Mouse (Mus musculus): Measurements from ENCODE around the gene Bbof1.

Gene Bbof1

DNA sequence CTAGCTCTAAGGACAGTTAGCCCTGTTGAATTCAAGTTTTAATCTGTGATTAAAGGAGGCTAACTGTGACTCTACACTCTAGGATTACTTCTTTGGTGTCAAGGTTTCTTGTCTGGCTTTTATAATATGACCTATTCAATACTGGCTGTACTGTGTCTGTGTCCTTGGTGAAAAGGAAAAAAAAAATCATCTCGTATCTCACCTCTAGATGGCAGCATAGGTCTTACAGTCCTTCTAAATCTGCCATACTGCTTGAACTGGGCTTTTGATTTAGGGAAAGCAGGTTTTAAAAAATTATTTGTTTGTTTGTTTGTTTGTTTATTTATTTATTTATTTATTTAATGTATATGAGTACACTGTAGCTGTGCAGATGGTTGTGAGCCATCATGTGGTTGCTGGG, 59.8 kb downstream of the Bbof1 start:
- DNase-seq (ENCODE audit: low spot score), result no peak

- no peak for DNase-seq (ENCODE audit: low spot score)
These were observed 70.1 kb downstream of the Bbof1 start for GRCm38 (mm10) chr12:84478937-84479336.

GRCm38 (mm10) chr12:84481251-84481650, 72.4 kb downstream of the Bbof1 start:
- no peak for DNase-seq (ENCODE audit: low spot score)

DNA sequence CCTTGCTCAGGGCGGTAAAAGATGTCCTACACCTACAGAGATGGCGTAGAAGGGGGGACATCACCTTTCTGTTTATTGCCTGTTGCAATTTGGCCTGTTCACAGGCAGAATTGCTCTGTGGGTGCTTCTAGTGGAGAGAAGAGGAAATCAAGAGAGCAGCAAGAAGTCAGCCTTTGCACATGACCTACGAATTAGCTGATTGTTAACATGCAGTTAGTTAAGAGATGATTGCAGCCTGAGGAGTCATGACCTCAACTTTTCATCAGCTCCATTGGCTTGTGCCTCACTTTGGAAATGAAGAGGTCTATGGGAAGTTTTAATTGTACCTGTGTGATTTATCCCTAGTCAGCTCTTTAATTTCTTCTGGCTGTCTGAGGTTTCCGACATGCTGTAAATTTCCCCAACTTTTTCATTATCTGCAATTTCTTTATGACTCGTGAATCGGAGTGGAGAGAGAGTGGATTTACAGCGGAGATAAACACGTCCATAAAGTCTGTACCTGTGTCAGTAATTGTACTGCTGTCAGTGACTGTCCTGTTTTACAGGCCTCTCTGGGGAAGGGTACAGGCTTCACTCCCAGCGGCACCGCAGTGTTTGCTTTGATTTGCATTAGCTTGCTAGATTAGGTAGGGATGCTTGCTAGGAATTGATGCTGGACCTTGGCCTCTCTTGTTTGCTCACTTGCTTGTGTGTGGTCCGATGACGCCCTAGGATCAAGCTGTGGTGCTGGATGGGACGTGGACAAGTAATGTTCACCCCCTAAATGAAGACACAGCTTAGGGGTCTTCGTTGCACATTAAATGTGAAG, 74.1 kb downstream of the Bbof1 start:
- DNase-seq (ENCODE audit: low spot score), result no peak

- DNase-seq (ENCODE audit: low spot score), result peak; percentile 12
These were observed 78.6 kb downstream of the Bbof1 start for GRCm38 (mm10) chr12:84487324-84488056.
